Mouse (Mus musculus) kidney, embryonic 16.5 days (tissue): ENCODE data around the gene Eri3. TPM values are rescaled to one million over a fixed set of nuclear protein-coding genes. Genes with fewer than 3 reads are reported as not detected.

Experiments
- ATAC-seq: fragments of 200-750 bp; cut with Nextera tagmentation; 2 replicates; pipeline ENCODE4 v1.8.0; 2017; ENCODE audit warnings: moderate TSS enrichment; ENCODE audit not compliant: low FRiP score, low TSS enrichment
- H3K27ac ChIP-seq: fragments of 300-500 bp; sonication (generic); 2 replicates; pipeline ENCODE4 v1.5.1; 2014; ENCODE audit warnings: low read length
- H3K27me3 ChIP-seq: fragments of 300-500 bp; sonication (generic); 2 replicates; pipeline ENCODE4 v1.6.1; 2014; ENCODE audit warnings: low read length, control low read depth, mixed read lengths; ENCODE audit not compliant: insufficient read depth
- H3K36me3 ChIP-seq: fragments of 300-500 bp; sonication (generic); 2 replicates; pipeline ENCODE4 v1.6.1; 2014; ENCODE audit warnings: low read length, control low read depth, mixed read lengths; ENCODE audit not compliant: insufficient read depth
- H3K4me1 ChIP-seq: fragments of 300-500 bp; sonication (generic); 2 replicates; pipeline ENCODE4 v1.6.1; 2014; ENCODE audit warnings: low read length, control low read depth, mixed read lengths; ENCODE audit not compliant: insufficient read depth
- H3K4me2 ChIP-seq: fragments of 300-500 bp; sonication (generic); replicated peaks from 2 replicates; pipeline ENCODE4 v1.6.1; 2014; ENCODE audit warnings: low read depth, low read length
- H3K4me3 ChIP-seq: fragments of 300-500 bp; sonication (generic); 2 replicates; pipeline ENCODE4 v1.5.1; 2014; ENCODE audit warnings: mild to moderate bottlenecking, low read length
- H3K9ac ChIP-seq: fragments of 300-500 bp; sonication (generic); replicated peaks from 2 replicates; pipeline ENCODE4 v1.6.1; 2014; ENCODE audit warnings: low read length
- H3K9me3 ChIP-seq: fragments of 300-500 bp; sonication (generic); 2 replicates; pipeline ENCODE4 v1.6.1; 2016; ENCODE audit warnings: low read length, control low read depth
- WGBS: fragments of 180-500 bp; shearing (Covaris S2); extraction: QIAGEN DNeasy Blood & Tissue Kit; methylation state at CpG from one replicate; pipeline ENCODE4 v1.1.7; 2014; 5-methylcytosine and 5-hydroxymethylcytosine counted together
- microRNA-seq: library from miRNA; unstranded; fragments of <30 nt; microRNA quantifications from one replicate; pipeline ENCODE4, GENCODE M21; 2016
- polyA plus RNA-seq: library from polyadenylated mRNA; unstranded; fragments of >200 nt; fragmentation: Nextera tagmentation; extraction: Ambion mirVana; gene quantifications from 2 replicates; pipeline ENCODE4 v1.2.1, GENCODE M21; 2015

Eri3 gene
- polyA plus RNA-seq, 1 experiment from 2014 or later = 131 TPM

- no peak overlapping the region for H3K4me3 ChIP-seq
- 76% methylated on average over 6 of the region's 6 CpGs for WGBS
- no peak for ATAC-seq
- no peaks in the 10 kb centered on the region for H3K9me3 ChIP-seq
- no peak overlapping the region for H3K4me2 ChIP-seq
- H3K9ac ChIP-seq = no peak overlapping the region
- H3K27ac ChIP-seq = no peak overlapping the region
- peaks cover 15% of the 10 kb centered on the region for H3K36me3 ChIP-seq
- no peaks in the 10 kb centered on the region for H3K27me3 ChIP-seq
- H3K4me1 ChIP-seq = peaks cover 9% of the 10 kb centered on the region
Observed at GRCm38 (mm10) chr4:117683048-117683768, 133.0 kb downstream of the Eri3 start.

- Histone ChIP-seq H3K4me1 (peaks cover 2% of the 10 kb centered on the region), H3K9me3 (no peaks in the 10 kb centered on the region), H3K27ac (no peak overlapping the region), H3K36me3 (no peaks in the 10 kb centered on the region), H3K4me3 (no peak overlapping the region), H3K9ac (no peak overlapping the region), H3K27me3 (no peaks in the 10 kb centered on the region), H3K4me2 (no peak overlapping the region)
- 82% methylated on average over 4 of the region's 4 CpGs for WGBS
- no peak for ATAC-seq
Observed at GRCm38 (mm10) chr4:117686354-117686753, 136.2 kb downstream of the Eri3 start.

GRCm38 (mm10) chr4:117705361-117705760, 155.2 kb downstream of the Eri3 start:
- no peaks in the 10 kb centered on the region for H3K9me3 ChIP-seq
- no peaks in the 10 kb centered on the region for H3K36me3 ChIP-seq
- 4% methylated on average over 7 of the region's 7 CpGs for whole genome bisulfite sequencing
- H3K4me3 ChIP-seq = no peak overlapping the region
- H3K9ac ChIP-seq = no peak overlapping the region
- H3K27ac ChIP-seq = no peak overlapping the region
- no peaks in the 10 kb centered on the region for H3K27me3 ChIP-seq
- no peaks in the 10 kb centered on the region for H3K4me1 ChIP-seq
- no peak for ATAC-seq
- H3K4me2 ChIP-seq = no peak overlapping the region

- no peaks in the 10 kb centered on the region for H3K4me1 ChIP-seq
- no peaks in the 10 kb centered on the region for H3K9me3 ChIP-seq
- no peak overlapping the region for H3K4me3 ChIP-seq
- no peak overlapping the region for H3K9ac ChIP-seq
- no peak overlapping the region for H3K4me2 ChIP-seq
- no peaks in the 10 kb centered on the region for H3K27me3 ChIP-seq
- no peaks in the 10 kb centered on the region for H3K36me3 ChIP-seq
- no peak overlapping the region for H3K27ac ChIP-seq
- WGBS = 58% methylated on average over 3 of the region's 3 CpGs
- ATAC-seq = no peak
Observed at GRCm38 (mm10) chr4:117708780-117709550, 158.8 kb downstream of the Eri3 start.

GRCm38 (mm10) chr4:117712314-117712713, 162.1 kb downstream of the Eri3 start:
- Histone ChIP-seq H3K4me3 (no peak overlapping the region), H3K9me3 (no peaks in the 10 kb centered on the region), H3K9ac (no peak overlapping the region)

GRCm38 (mm10) chr4:117713303-117714098, 163.3 kb downstream of the Eri3 start:
- H3K9me3 ChIP-seq = no peaks in the 10 kb centered on the region
- H3K9ac ChIP-seq = no peak overlapping the region
- no peak overlapping the region for H3K27ac ChIP-seq
- no peaks in the 10 kb centered on the region for H3K27me3 ChIP-seq
- H3K4me2 ChIP-seq = no peak overlapping the region
- WGBS = 75% methylated on average over 6 of the region's 6 CpGs
- ATAC-seq = no peak
- H3K4me3 ChIP-seq = no peak overlapping the region
- H3K4me1 ChIP-seq = no peaks in the 10 kb centered on the region
- H3K36me3 ChIP-seq = no peaks in the 10 kb centered on the region

More at GRCm38 (mm10) chr4:117712314-117712713, 162.1 kb downstream of the Eri3 start:
- H3K27me3 ChIP-seq = no peaks in the 10 kb centered on the region
- H3K36me3 ChIP-seq = no peaks in the 10 kb centered on the region
- H3K4me1 ChIP-seq = no peaks in the 10 kb centered on the region
- H3K27ac ChIP-seq = no peak overlapping the region
- ATAC-seq = no peak
- 79% methylated on average over 3 of the region's 3 CpGs for WGBS
- no peak overlapping the region for H3K4me2 ChIP-seq

Small RNAs within 50 kb of the gene (microRNA-seq; reads per million reads assigned to microRNA genes)
- not detected for gene Gm25559

Other genes starting within 250 kb of the Eri3 start
- gene Rnf220, start 53.3 kb upstream of the Eri3 start, polyA plus RNA-seq = 71.5 and 76.0 TPM in 2 replicates
- gene Dmap1, start 131.9 kb downstream of the Eri3 start, polyA plus RNA-seq = 61.0 and 64.8 TPM in 2 replicates
- not detected in 2 replicates for gene Gm12845, start 174.0 kb downstream of the Eri3 start, polyA plus RNA-seq
- gene Klf17, start 215.3 kb downstream of the Eri3 start, polyA plus RNA-seq = 0.06 TPM in 1 of 2 replicates, not detected in the other